Mouse (Mus musculus): ENCODE measurements around the gene Jmjd1c. TPM values are rescaled to one million over a fixed set of nuclear protein-coding genes. Genes with fewer than 3 reads are reported as not detected.

Jmjd1c gene
- polyA plus RNA-seq, 2 experiments = 34.5 to 52.2 TPM

- 0 out of 2 replicates have a peak overlapping the region, but pooled peaks have one; percentile 19 for H3K27ac ChIP-seq (replicated peaks; ENCODE audit: low read depth, low read length)
Observed at GRCm38 (mm10) chr10:67057208-67057607, 38.7 kb upstream of the Jmjd1c start.

GRCm38 (mm10) chr10:67057696-67058095 is 38.2 kb upstream of the Jmjd1c start:
- 93% methylated on average over 6 of the region's 6 CpGs for WGBS
- H3K9ac ChIP-seq (ENCODE audit: low read depth, low read length, severe bottlenecking) = no peak overlapping the region

More at GRCm38 (mm10) chr10:67057208-67057607, 38.7 kb upstream of the Jmjd1c start:
- DNase-seq (ENCODE audit: low spot score) = no peak
- no peak for TF ChIP-seq POLR2A (IDR thresholded peaks at IDR 0.05; ENCODE audit: borderline replicate concordance, extremely low read depth, insufficient read depth, insufficient read length)
- Histone ChIP-seq H3K4me1 (ENCODE audit: control insufficient read depth, insufficient read depth, low read length) (peaks cover 65% of the 10 kb centered on the region), H3K9me3 (ENCODE audit: control insufficient read depth, low read length) (no peaks in the 10 kb centered on the region), H3K4me2 (replicated peaks; ENCODE audit: low read depth, low read length, severe bottlenecking) (no peak overlapping the region), H3K4me3 (replicated peaks; ENCODE audit: low read length) (no peak overlapping the region), H3K36me3 (ENCODE audit: control insufficient read depth, insufficient read depth, low read length) (no peaks in the 10 kb centered on the region), H3K27me3 (ENCODE audit: control insufficient read depth, insufficient read depth, low read length) (no peaks in the 10 kb centered on the region), H3K9ac (ENCODE audit: low read depth, low read length, severe bottlenecking) (no peak overlapping the region)
- ATAC-seq (ENCODE audit: low FRiP score, low read depth) = no peak

GRCm38 (mm10) chr10:67058297-67058696 is 37.6 kb upstream of the Jmjd1c start:
- WGBS = 42% methylated on average over 7 of the region's 7 CpGs
- H3K9ac ChIP-seq (ENCODE audit: low read depth, low read length, severe bottlenecking) = no peak overlapping the region
- DNase-seq (ENCODE audit: low spot score) = peak; percentile 58
- H3K9me3 ChIP-seq (ENCODE audit: control insufficient read depth, low read length) = no peaks in the 10 kb centered on the region
- H3K4me2 ChIP-seq (replicated peaks; ENCODE audit: low read depth, low read length, severe bottlenecking) = no peak overlapping the region
- peaks cover 61% of the 10 kb centered on the region for H3K4me1 ChIP-seq (ENCODE audit: control insufficient read depth, insufficient read depth, low read length)
- H3K4me3 ChIP-seq (replicated peaks; ENCODE audit: low read length) = no peak overlapping the region
- no peaks in the 10 kb centered on the region for H3K36me3 ChIP-seq (ENCODE audit: control insufficient read depth, insufficient read depth, low read length)
- peak; percentile 17; the same call in 1 of the 2 replicates for ATAC-seq (ENCODE audit: low FRiP score, low read depth)
- TF ChIP-seq POLR2A (IDR thresholded peaks at IDR 0.05; ENCODE audit: borderline replicate concordance, extremely low read depth, insufficient read depth, insufficient read length) = no peak
- 0 out of 2 replicates have a peak overlapping the region, but pooled peaks have one; percentile 7 for H3K27ac ChIP-seq (replicated peaks; ENCODE audit: low read depth, low read length)
- no peaks in the 10 kb centered on the region for H3K27me3 ChIP-seq (ENCODE audit: control insufficient read depth, insufficient read depth, low read length)

More at GRCm38 (mm10) chr10:67057696-67058095, 38.2 kb upstream of the Jmjd1c start:
- no peak for DNase-seq (ENCODE audit: low spot score)
- Histone ChIP-seq H3K4me1 (ENCODE audit: control insufficient read depth, insufficient read depth, low read length) (peaks cover 65% of the 10 kb centered on the region), H3K36me3 (ENCODE audit: control insufficient read depth, insufficient read depth, low read length) (no peaks in the 10 kb centered on the region), H3K4me3 (replicated peaks; ENCODE audit: low read length) (no peak overlapping the region), H3K27ac (replicated peaks; ENCODE audit: low read depth, low read length) (0 out of 2 replicates have a peak overlapping the region, but pooled peaks have one; percentile 19), H3K4me2 (replicated peaks; ENCODE audit: low read depth, low read length, severe bottlenecking) (no peak overlapping the region), H3K9me3 (ENCODE audit: control insufficient read depth, low read length) (no peaks in the 10 kb centered on the region), H3K27me3 (ENCODE audit: control insufficient read depth, insufficient read depth, low read length) (no peaks in the 10 kb centered on the region)
- no peak for ATAC-seq (ENCODE audit: low FRiP score, low read depth)
- no peak for TF ChIP-seq POLR2A (IDR thresholded peaks at IDR 0.05; ENCODE audit: borderline replicate concordance, extremely low read depth, insufficient read depth, insufficient read length)

- Histone ChIP-seq H3K9ac (ENCODE audit: low read depth, low read length, severe bottlenecking) (no peak overlapping the region), H3K36me3 (ENCODE audit: control insufficient read depth, insufficient read depth, low read length) (no peaks in the 10 kb centered on the region), H3K4me1 (ENCODE audit: control insufficient read depth, insufficient read depth, low read length) (peaks cover 57% of the 10 kb centered on the region), H3K9me3 (ENCODE audit: control insufficient read depth, low read length) (no peaks in the 10 kb centered on the region), H3K27ac (replicated peaks; ENCODE audit: low read depth, low read length) (0 out of 2 replicates have a peak overlapping the region, but pooled peaks have one; percentile 3), H3K27me3 (ENCODE audit: control insufficient read depth, insufficient read depth, low read length) (no peaks in the 10 kb centered on the region), H3K4me3 (replicated peaks; ENCODE audit: low read length) (no peak overlapping the region), H3K4me2 (replicated peaks; ENCODE audit: low read depth, low read length, severe bottlenecking) (no peak overlapping the region)
- ATAC-seq (ENCODE audit: low FRiP score, low read depth) = peak; percentile 59
- TF ChIP-seq POLR2A (IDR thresholded peaks at IDR 0.05; ENCODE audit: borderline replicate concordance, extremely low read depth, insufficient read depth, insufficient read length) = no peak
- WGBS = 25% methylated on average over 6 of the region's 6 CpGs
- peak; percentile 55 for DNase-seq (ENCODE audit: low spot score)
Observed at GRCm38 (mm10) chr10:67058702-67059101, 37.2 kb upstream of the Jmjd1c start.

GRCm38 (mm10) chr10:67061367-67061801 is 34.5 kb upstream of the Jmjd1c start:
- DNase-seq (ENCODE audit: low spot score) = peak; percentile 26
- ATAC-seq (ENCODE audit: low FRiP score, low read depth) = no peak
- no peak for TF ChIP-seq POLR2A (IDR thresholded peaks at IDR 0.05; ENCODE audit: borderline replicate concordance, extremely low read depth, insufficient read depth, insufficient read length)
- Histone ChIP-seq H3K4me1 (ENCODE audit: control insufficient read depth, insufficient read depth, low read length) (peaks cover 48% of the 10 kb centered on the region), H3K4me2 (replicated peaks; ENCODE audit: low read depth, low read length, severe bottlenecking) (0 out of 2 replicates have a peak overlapping the region, but pooled peaks have one; percentile 18), H3K27ac (replicated peaks; ENCODE audit: low read depth, low read length) (peak overlapping the region; percentile 14), H3K36me3 (ENCODE audit: control insufficient read depth, insufficient read depth, low read length) (no peaks in the 10 kb centered on the region), H3K27me3 (ENCODE audit: control insufficient read depth, insufficient read depth, low read length) (no peaks in the 10 kb centered on the region), H3K9me3 (ENCODE audit: control insufficient read depth, low read length) (no peaks in the 10 kb centered on the region), H3K9ac (ENCODE audit: low read depth, low read length, severe bottlenecking) (no peak overlapping the region), H3K4me3 (replicated peaks; ENCODE audit: low read length) (no peak overlapping the region)
- 54% methylated on average over 10 of the region's 10 CpGs for WGBS

Measured in limb, embryonic 14.5 days (tissue).